In the genomic region with DNA sequence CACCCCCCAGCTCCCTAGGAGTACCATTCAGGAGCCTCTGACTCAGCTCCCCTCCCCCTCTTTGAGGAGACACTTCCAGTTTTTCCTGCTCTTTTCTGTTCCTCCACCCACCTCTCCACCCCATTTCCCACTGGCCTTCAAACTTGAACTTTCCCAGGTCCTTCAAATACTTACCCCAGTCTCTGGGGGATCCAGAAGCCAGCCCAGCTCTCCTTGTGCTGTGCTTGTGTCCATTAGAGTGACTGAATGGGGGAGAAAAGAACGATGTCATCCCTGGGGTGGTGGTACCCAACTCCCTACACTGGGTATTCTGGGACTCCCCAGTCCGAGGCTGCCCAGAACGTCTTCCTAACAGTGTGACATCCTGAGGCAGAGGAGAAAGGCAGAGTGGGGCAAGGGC, we compare ENCODE assay signal across 11 mouse cellular contexts. TPM values are rescaled to one million over a fixed set of nuclear protein-coding genes. Genes with fewer than 3 reads are reported as not detected.
DNase-seq lines count a peak whose midpoint lies in the region; ATAC-seq and TF ChIP-seq lines count a peak whose summit lies in the region.
"Had no signal": no experiment of that assay in that cellular context is flagged by ENCODE, and none has a peak within 500 bp of the region (broad histone marks: within the 10 kb centered on the region; RNA-seq: fewer than 3 reads in every experiment).

No protein-coding gene starts in this region.

- H3K4me1 ChIP-seq in kidney, embryonic 14.5 days (ENCODE audit: control insufficient read depth, insufficient read depth, low read length): peaks cover 24% of the 10 kb centered on the region
- no peaks in the 10 kb centered on the region for H3K4me1 ChIP-seq in ES-Bruce4 (ENCODE audit: control insufficient read depth, insufficient read depth, low read length)
- H3K4me1 ChIP-seq in embryonic facial prominence, embryonic 12.5 days: peaks cover 10% of the 10 kb centered on the region
- H3K4me1 ChIP-seq in limb, embryonic 15.5 days: peaks cover 27% of the 10 kb centered on the region

- H3K36me3 ChIP-seq in kidney, embryonic 14.5 days (ENCODE audit: control insufficient read depth, insufficient read depth, low read length): no peaks in the 10 kb centered on the region
- H3K36me3 ChIP-seq in ES-Bruce4 (ENCODE audit: control insufficient read depth, insufficient read depth, low read length, poor library complexity, severe bottlenecking): no peaks in the 10 kb centered on the region
- H3K36me3 ChIP-seq in embryonic facial prominence, embryonic 12.5 days: no peaks in the 10 kb centered on the region
- no peaks in the 10 kb centered on the region for H3K36me3 ChIP-seq in limb, embryonic 15.5 days

- no peak for TF ChIP-seq EP300 in ES-Bruce4 (IDR thresholded peaks at IDR 0.05; ENCODE audit: insufficient read depth, low read depth, low read length)

- TF ChIP-seq POLR2A in ES-Bruce4 (IDR thresholded peaks at IDR 0.05; ENCODE audit: insufficient read depth, low read length): no peak

- no peaks in the 10 kb centered on the region for H3K9me3 ChIP-seq in kidney, embryonic 14.5 days (ENCODE audit: control insufficient read depth, low read length)
- H3K9me3 ChIP-seq in ES-Bruce4 (replicated peaks; ENCODE audit: control insufficient read depth, insufficient read depth, low read length, poor library complexity, severe bottlenecking): no peaks in the 10 kb centered on the region
- no peaks in the 10 kb centered on the region for H3K9me3 ChIP-seq in embryonic facial prominence, embryonic 12.5 days
- H3K9me3 ChIP-seq in limb, embryonic 15.5 days: no peaks in the 10 kb centered on the region

- H3K27me3 ChIP-seq in kidney, embryonic 14.5 days (ENCODE audit: control insufficient read depth, insufficient read depth, low read length): no peaks in the 10 kb centered on the region
- H3K27me3 ChIP-seq in ES-Bruce4 (ENCODE audit: control insufficient read depth, insufficient read depth, low read length, poor library complexity, severe bottlenecking): no peaks in the 10 kb centered on the region
- H3K27me3 ChIP-seq in embryonic facial prominence, embryonic 12.5 days: 0 out of 2 replicates have a peak, but pooled peaks cover 3% of the 10 kb centered on the region
- H3K27me3 ChIP-seq in limb, embryonic 15.5 days: no peaks in the 10 kb centered on the region

- H3K9ac ChIP-seq in kidney, embryonic 14.5 days (ENCODE audit: low read depth, low read length): no peak overlapping the region
- H3K9ac ChIP-seq in ES-Bruce4 (ENCODE audit: low read depth, poor library complexity, severe bottlenecking): no peak overlapping the region
- H3K9ac ChIP-seq in embryonic facial prominence, embryonic 12.5 days: no peak overlapping the region
- no peak overlapping the region for H3K9ac ChIP-seq in limb, embryonic 15.5 days

- WGBS in kidney, embryonic 14.5 days: 6% methylated on average over 3 of the region's 3 CpGs
- 2% methylated on average over 3 of the region's 3 CpGs for WGBS in embryonic facial prominence, embryonic 12.5 days
- 7% methylated on average over 3 of the region's 3 CpGs for WGBS in limb, embryonic 15.5 days

- intact Hi-C loops in gastrocnemius, postnatal 36 days (cut with DNase I): no loop called here

- no peak for TF ChIP-seq CTCF in ES-Bruce4 (IDR thresholded peaks at IDR 0.05; ENCODE audit: low read depth, low read length)

- no peak for DNase-seq in kidney, adult 11 months
- DNase-seq in right cerebral cortex, postnatal 4 days: no peak
- DNase-seq in gastrocnemius, postnatal 36 days: no peak
- DNase-seq: thymus, postnatal 4 days had no signal

- peak overlapping the region; percentile 57; the same call in 1 of the 2 replicates for H3K4me3 ChIP-seq in kidney, embryonic 14.5 days (ENCODE audit: low read length)
- H3K4me3 ChIP-seq in ES-Bruce4 (ENCODE audit: low read depth, low read length): peak overlapping the region; percentile 64
- 0 out of 2 replicates have a peak overlapping the region, but pooled peaks have one; percentile 59 for H3K4me3 ChIP-seq in embryonic facial prominence, embryonic 12.5 days
- H3K4me3 ChIP-seq in limb, embryonic 15.5 days: peak overlapping the region; percentile 50

- no peak overlapping the region for H3K27ac ChIP-seq in kidney, embryonic 14.5 days (ENCODE audit: low read depth, low read length)
- no peak overlapping the region for H3K27ac ChIP-seq in ES-Bruce4 (ENCODE audit: insufficient read depth, low read length)
- no peak overlapping the region for H3K27ac ChIP-seq in embryonic facial prominence, embryonic 12.5 days
- peak overlapping the region; percentile 59 for H3K27ac ChIP-seq in limb, embryonic 15.5 days

- H3K4me2 ChIP-seq in kidney, embryonic 14.5 days (replicated peaks; ENCODE audit: low read depth, low read length): peak overlapping the region; percentile 91
- H3K4me2 ChIP-seq in embryonic facial prominence, embryonic 12.5 days (replicated peaks): peak overlapping the region; percentile 97
- peak overlapping the region; percentile 86 for H3K4me2 ChIP-seq in limb, embryonic 15.5 days

- ATAC-seq in kidney, embryonic 14.5 days (ENCODE audit: low FRiP score, low TSS enrichment): no peak
- ATAC-seq in embryonic facial prominence, embryonic 12.5 days (ENCODE audit: insufficient number of reproducible peaks, insufficient read depth, low FRiP score, low TSS enrichment): no peak
- no peak for ATAC-seq in limb, embryonic 15.5 days (ENCODE audit: insufficient number of reproducible peaks, low FRiP score, low TSS enrichment, low read depth)
- ATAC-seq in megakaryocyte progenitor cell, adult 5-6 weeks (replicated peaks; ENCODE audit: poor library complexity): no peak

RNA-seq across cellular contexts. Expression of a gene that starts 1.1 kb away (rescaled TPM):
- polyA plus RNA-seq in kidney, embryonic 14.5 days (2014; fragmentation: Nextera tagmentation; extraction: Ambion mirVana): 3.1 and 3.3 TPM in 2 replicates
- polyA plus RNA-seq in ES-Bruce4 (2011; ENCODE audit: insufficient read depth, insufficient read length, low read depth, missing spikeins): 19.3 and 20.6 TPM in 2 replicates
- 4.7 and 7.2 TPM in 2 replicates for polyA plus RNA-seq in embryonic facial prominence, embryonic 12.5 days (2016; fragmentation: Nextera tagmentation; extraction: Ambion mirVana)
- polyA plus RNA-seq in limb, embryonic 15.5 days (2015; fragmentation: Nextera tagmentation; extraction: Ambion mirVana): 25.4 and 30.1 TPM in 2 replicates
- 0.07 TPM in 1 of 2 replicates, not detected in the other for total RNA-seq in megakaryocyte progenitor cell, adult 5-6 weeks (2015)
- not detected in 2 replicates for total RNA-seq in megakaryocyte progenitor cell, adult 5-6 weeks (2017)
- under 1 TPM in 1 of 2 experiments, not detected in 1; 0.10 TPM for total RNA-seq in gastrocnemius, postnatal 36 days (2021)

RNA-seq across cellular contexts. Expression of a gene that starts 22.6 kb away (rescaled TPM):
- 87.0 and 118 TPM in 2 replicates for polyA plus RNA-seq in kidney, embryonic 14.5 days (2014; fragmentation: Nextera tagmentation; extraction: Ambion mirVana)
- polyA plus RNA-seq in ES-Bruce4 (2011; ENCODE audit: insufficient read depth, insufficient read length, low read depth, missing spikeins): 42.6 and 52.2 TPM in 2 replicates
- 102 and 107 TPM in 2 replicates for polyA plus RNA-seq in embryonic facial prominence, embryonic 12.5 days (2016; fragmentation: Nextera tagmentation; extraction: Ambion mirVana)
- polyA plus RNA-seq in limb, embryonic 15.5 days (2015; fragmentation: Nextera tagmentation; extraction: Ambion mirVana): 107 and 138 TPM in 2 replicates
- 75.9 and 83.2 TPM in 2 replicates for total RNA-seq in megakaryocyte progenitor cell, adult 5-6 weeks (2015)
- total RNA-seq in megakaryocyte progenitor cell, adult 5-6 weeks (2017): 18.1 and 22.2 TPM in 2 replicates
- total RNA-seq in gastrocnemius, postnatal 36 days (2021): 10 to 100 TPM; 21.9 to 26.6 TPM

RNA-seq across cellular contexts. Expression of a gene that starts 28.0 kb away (rescaled TPM):
- polyA plus RNA-seq in kidney, embryonic 14.5 days (2014; fragmentation: Nextera tagmentation; extraction: Ambion mirVana): not detected in 2 replicates
- 1.5 TPM in 1 of 2 replicates, not detected in the other for polyA plus RNA-seq in ES-Bruce4 (2011; ENCODE audit: insufficient read depth, insufficient read length, low read depth, missing spikeins)
- not detected in 2 replicates for polyA plus RNA-seq in embryonic facial prominence, embryonic 12.5 days (2016; fragmentation: Nextera tagmentation; extraction: Ambion mirVana)
- polyA plus RNA-seq in limb, embryonic 15.5 days (2015; fragmentation: Nextera tagmentation; extraction: Ambion mirVana): not detected in 2 replicates
- not detected in 2 replicates for total RNA-seq in megakaryocyte progenitor cell, adult 5-6 weeks (2015)
- 1.1 TPM in 1 of 2 replicates, not detected in the other for total RNA-seq in megakaryocyte progenitor cell, adult 5-6 weeks (2017)
- total RNA-seq in gastrocnemius, postnatal 36 days (2021): not detected
- total RNA-seq: hematopoietic stem cell, adult 5-6 weeks; left cerebral cortex, postnatal 14 days had no signal

RNA-seq across cellular contexts. Expression of a gene that starts 33.2 kb away (rescaled TPM):
- polyA plus RNA-seq in kidney, embryonic 14.5 days (2014; fragmentation: Nextera tagmentation; extraction: Ambion mirVana): not detected in 2 replicates
- not detected in 2 replicates for polyA plus RNA-seq in ES-Bruce4 (2011; ENCODE audit: insufficient read depth, insufficient read length, low read depth, missing spikeins)
- not detected in 2 replicates for polyA plus RNA-seq in embryonic facial prominence, embryonic 12.5 days (2016; fragmentation: Nextera tagmentation; extraction: Ambion mirVana)
- not detected in 2 replicates for polyA plus RNA-seq in limb, embryonic 15.5 days (2015; fragmentation: Nextera tagmentation; extraction: Ambion mirVana)
- not detected in 2 replicates for total RNA-seq in megakaryocyte progenitor cell, adult 5-6 weeks (2015)
- total RNA-seq in megakaryocyte progenitor cell, adult 5-6 weeks (2017): not detected in 2 replicates
- total RNA-seq in gastrocnemius, postnatal 36 days (2021): under 1 TPM in 1 of 2 experiments, not detected in 1; 0.23 TPM
- total RNA-seq: hematopoietic stem cell, adult 5-6 weeks; left cerebral cortex, postnatal 14 days had no signal

RNA-seq across cellular contexts. Expression of a gene that starts 47.6 kb away (rescaled TPM):
- 0.05 and 0.11 TPM in 2 replicates for polyA plus RNA-seq in kidney, embryonic 14.5 days (2014; fragmentation: Nextera tagmentation; extraction: Ambion mirVana)
- 0.63 and 1.3 TPM in 2 replicates for polyA plus RNA-seq in ES-Bruce4 (2011; ENCODE audit: insufficient read depth, insufficient read length, low read depth, missing spikeins)
- 1.2 and 1.4 TPM in 2 replicates for polyA plus RNA-seq in embryonic facial prominence, embryonic 12.5 days (2016; fragmentation: Nextera tagmentation; extraction: Ambion mirVana)
- 0.15 and 0.19 TPM in 2 replicates for polyA plus RNA-seq in limb, embryonic 15.5 days (2015; fragmentation: Nextera tagmentation; extraction: Ambion mirVana)
- not detected in 2 replicates for total RNA-seq in megakaryocyte progenitor cell, adult 5-6 weeks (2015)
- total RNA-seq in megakaryocyte progenitor cell, adult 5-6 weeks (2017): not detected in 2 replicates
- total RNA-seq in gastrocnemius, postnatal 36 days (2021): under 1 TPM; 0.25 to 0.26 TPM
- total RNA-seq: hematopoietic stem cell, adult 5-6 weeks had no signal
